Comparison of ENCODE assay signal across 10 mouse cellular contexts in genomic region chr7:81825381-81825780, GRCm38 (mm10). TPM values are rescaled to one million over a fixed set of nuclear protein-coding genes. Genes with fewer than 3 reads are reported as not detected.
A peak's percentile ranks its signal among the peaks of the same experiment; 100 is the strongest.
DNase-seq lines count a peak whose midpoint lies in the region; ATAC-seq lines count a peak whose summit lies in the region.
"Had no signal": no experiment of that assay in that cellular context is flagged by ENCODE, and none has a peak within 500 bp of the region (broad histone marks: within the 10 kb centered on the region; RNA-seq: fewer than 3 reads in every experiment).

No protein-coding gene starts in this region.

- no peaks in the 10 kb centered on the region for H3K36me3 ChIP-seq in kidney, embryonic 16.5 days (ENCODE audit: insufficient read depth, low read length)
- no peaks in the 10 kb centered on the region for H3K36me3 ChIP-seq in heart, embryonic 15.5 days

- H3K27ac ChIP-seq in kidney, embryonic 16.5 days (ENCODE audit: low read length), result no peak overlapping the region
- H3K27ac ChIP-seq in heart, embryonic 15.5 days, result peak overlapping the region; percentile 65
- H3K27ac ChIP-seq: liver, embryonic 14.5 days had no signal

- no peak for ATAC-seq in kidney, embryonic 16.5 days (ENCODE audit: low FRiP score, low TSS enrichment)
- ATAC-seq in heart, embryonic 15.5 days (replicated peaks; ENCODE audit: insufficient number of reproducible peaks, insufficient read depth, low FRiP score, low read depth), result no peak

- H3K4me3 ChIP-seq in kidney, embryonic 16.5 days (ENCODE audit: low read length), result no peak overlapping the region
- peak overlapping the region; percentile 17; the same call in 1 of the 2 replicates for H3K4me3 ChIP-seq in heart, embryonic 15.5 days

- H3K9ac ChIP-seq in kidney, embryonic 16.5 days (replicated peaks; ENCODE audit: low read length), result no peak overlapping the region
- H3K9ac ChIP-seq in heart, embryonic 15.5 days, result no peak overlapping the region
- H3K9ac ChIP-seq: liver, embryonic 14.5 days had no signal

- no peaks in the 10 kb centered on the region for H3K9me3 ChIP-seq in kidney, embryonic 16.5 days (ENCODE audit: low read length)
- H3K9me3 ChIP-seq in heart, embryonic 15.5 days (replicated peaks), result no peaks in the 10 kb centered on the region

- peaks cover 38% of the 10 kb centered on the region for H3K4me1 ChIP-seq in kidney, embryonic 16.5 days (ENCODE audit: insufficient read depth, low read length)
- H3K4me1 ChIP-seq in heart, embryonic 15.5 days (replicated peaks), result peaks cover 40% of the 10 kb centered on the region

- WGBS in kidney, embryonic 16.5 days, result 24% methylated on average over 3 of the region's 3 CpGs
- WGBS in heart, embryonic 15.5 days, result 7% methylated on average over 3 of the region's 3 CpGs

- DNase-seq in kidney, adult 18-20 months, result peak; percentile 54
- peak; percentile 55 for DNase-seq in adrenal gland, postnatal 14 days
- peak; percentile 47 to 53 for DNase-seq in kidney, postnatal 4 days
- DNase-seq in testis, postnatal 10 days (ENCODE audit: low spot score), result no peak
- DNase-seq in spleen, postnatal 14 days (ENCODE audit: low spot score in 2 of 2), result no peak
- no peak for DNase-seq in MN1 (ENCODE audit: low spot score)
- DNase-seq: cerebellum, adult 2 months had no signal

- no peaks in the 10 kb centered on the region for H3K27me3 ChIP-seq in kidney, embryonic 16.5 days (ENCODE audit: insufficient read depth, low read length)
- H3K27me3 ChIP-seq in heart, embryonic 15.5 days, result no peaks in the 10 kb centered on the region

- no peak overlapping the region for H3K4me2 ChIP-seq in kidney, embryonic 16.5 days (replicated peaks; ENCODE audit: low read depth, low read length)
- H3K4me2 ChIP-seq in heart, embryonic 15.5 days, result peak overlapping the region; percentile 41

RNA-seq across cellular contexts. Expression of gene Btbd1, which starts 3.9 kb away (rescaled TPM):
- 52.1 and 62.1 TPM in 2 replicates for polyA plus RNA-seq in kidney, embryonic 16.5 days (2015; fragmentation: Nextera tagmentation; extraction: Ambion mirVana)
- 136 and 144 TPM in 2 replicates for total RNA-seq in adrenal gland, postnatal 14 days (2021)
- 83.1 and 85.4 TPM in 2 replicates for polyA plus RNA-seq in heart, embryonic 15.5 days (2015; fragmentation: Nextera tagmentation; extraction: Ambion mirVana)

RNA-seq across cellular contexts. Expression of gene Gm10160, which starts 30.2 kb away (rescaled TPM):
- polyA plus RNA-seq in kidney, embryonic 16.5 days (2015; fragmentation: Nextera tagmentation; extraction: Ambion mirVana), result not detected in 2 replicates
- total RNA-seq in adrenal gland, postnatal 14 days (2021), result not detected in 2 replicates
- not detected in 2 replicates for polyA plus RNA-seq in heart, embryonic 15.5 days (2015; fragmentation: Nextera tagmentation; extraction: Ambion mirVana)
- polyA plus RNA-seq: cerebellum, adult 2 months; liver, embryonic 14.5 days had no signal

RNA-seq across cellular contexts. Expression of gene Tm6sf1, which starts 33.4 kb away (rescaled TPM):
- 13.2 and 14.3 TPM in 2 replicates for polyA plus RNA-seq in kidney, embryonic 16.5 days (2015; fragmentation: Nextera tagmentation; extraction: Ambion mirVana)
- total RNA-seq in adrenal gland, postnatal 14 days (2021), result 13.3 and 16.5 TPM in 2 replicates
- polyA plus RNA-seq in heart, embryonic 15.5 days (2015; fragmentation: Nextera tagmentation; extraction: Ambion mirVana), result 28.2 and 33.6 TPM in 2 replicates

RNA-seq across cellular contexts. Expression of gene 3110040N11Rik, which starts 36.1 kb away (rescaled TPM):
- 47.4 and 51.8 TPM in 2 replicates for polyA plus RNA-seq in kidney, embryonic 16.5 days (2015; fragmentation: Nextera tagmentation; extraction: Ambion mirVana)
- 31.3 and 33.0 TPM in 2 replicates for total RNA-seq in adrenal gland, postnatal 14 days (2021)
- polyA plus RNA-seq in heart, embryonic 15.5 days (2015; fragmentation: Nextera tagmentation; extraction: Ambion mirVana), result 31.0 and 40.8 TPM in 2 replicates

Comparison
In these comparisons a context has a peak if more than half of its experiments do, and no peak if none do; other contexts are left out.
1. DNase-seq: peak in kidney, adult 18-20 months (single experiment), adrenal gland, postnatal 14 days (single experiment) and kidney, postnatal 4 days (2 of 2); none in testis, postnatal 10 days (single experiment), spleen, postnatal 14 days (0 of 2) and MN1 (single experiment).